Mouse (Mus musculus) neural tube, embryonic 10.5 days (tissue): ENCODE measurements around the gene Gipc1.

Experiments used
- DNase-seq: peaks from one replicate; pipeline ENCODE4 v3.0.0-alpha.2; 2017; ENCODE audit warnings: low spot score; ENCODE audit errors: extremely low spot score

Gene Gipc1

DNA sequence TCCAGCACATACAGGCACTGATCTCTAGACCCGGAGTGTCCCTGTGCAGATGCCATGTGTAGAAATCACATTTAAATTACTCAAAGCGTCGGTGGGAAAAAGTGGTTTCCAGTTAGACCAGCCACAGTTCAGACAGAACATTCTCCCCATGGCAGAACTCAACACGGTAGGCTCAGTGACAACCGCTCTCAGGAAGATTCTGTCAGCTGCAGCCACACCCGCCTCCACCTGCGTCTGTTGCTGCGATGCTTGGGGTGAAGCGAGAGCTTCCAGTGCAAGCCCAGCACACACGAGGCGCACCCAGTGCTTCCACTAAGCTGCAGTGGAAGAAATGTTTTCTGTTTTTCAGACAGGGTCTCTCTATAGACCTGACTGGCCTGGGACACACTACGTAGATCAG is 27.4 kb downstream of the Gipc1 start:
- DNase-seq: no peak

DNA sequence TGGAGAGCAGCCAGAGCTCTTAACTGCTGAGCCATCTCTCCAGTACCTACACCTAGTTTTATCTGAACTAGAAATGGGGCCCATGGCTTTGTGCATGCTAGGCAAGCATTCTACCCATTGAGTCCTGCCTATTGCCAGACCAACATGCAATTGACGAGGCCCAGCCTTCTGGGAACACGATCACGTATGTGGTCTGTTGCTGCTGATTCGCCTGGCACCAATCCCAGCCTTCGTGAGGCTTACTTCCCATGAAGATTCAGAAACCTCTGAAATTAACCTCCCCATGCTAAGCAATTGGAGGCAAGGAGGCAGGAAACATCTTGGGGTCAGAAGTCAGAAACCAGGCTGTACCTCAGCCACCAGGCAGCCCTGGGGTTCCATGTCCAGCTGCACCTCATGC is 28.1 kb downstream of the Gipc1 start:
- no peak for DNase-seq

DNA sequence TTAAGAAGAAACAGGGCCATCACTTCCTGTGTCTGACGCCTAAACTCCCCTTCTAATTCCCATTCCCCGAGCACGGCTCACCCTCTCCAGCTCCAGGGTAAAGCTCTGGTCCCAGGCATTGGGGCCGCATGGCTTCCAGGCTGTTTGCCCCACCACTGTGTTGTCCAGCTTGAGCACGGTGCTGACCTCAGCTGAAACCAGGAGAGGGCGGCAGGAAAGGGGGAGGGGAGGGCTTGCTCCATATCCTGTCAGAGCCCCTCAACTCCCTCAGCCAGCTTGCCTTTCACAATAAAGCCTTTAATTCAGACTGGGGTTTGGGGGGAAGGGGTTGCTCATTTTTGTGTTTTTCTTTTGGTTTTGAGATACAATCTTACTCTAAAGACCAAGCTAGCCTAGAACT is 28.6 kb downstream of the Gipc1 start:
- DNase-seq: peak; percentile 24

DNA sequence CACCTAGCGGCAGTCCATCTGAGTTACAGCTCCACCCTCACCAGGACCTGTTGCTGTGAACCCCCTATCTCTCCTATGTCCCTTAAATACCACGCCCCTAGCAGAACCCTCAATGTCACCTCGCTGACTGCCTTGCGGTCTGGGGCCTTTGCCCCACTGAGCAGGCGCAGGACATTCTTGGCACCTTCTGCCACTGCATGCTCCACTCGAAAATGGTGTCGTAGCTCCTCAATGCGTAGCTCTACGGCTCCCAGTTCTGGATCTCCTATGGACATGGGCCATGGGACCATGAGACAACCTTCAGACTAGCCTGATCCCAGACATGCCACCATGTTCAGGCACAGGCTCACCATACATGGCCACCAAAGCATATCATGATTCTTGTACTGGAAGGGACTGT is 32.0 kb downstream of the Gipc1 start:
- no peak for DNase-seq

DNA sequence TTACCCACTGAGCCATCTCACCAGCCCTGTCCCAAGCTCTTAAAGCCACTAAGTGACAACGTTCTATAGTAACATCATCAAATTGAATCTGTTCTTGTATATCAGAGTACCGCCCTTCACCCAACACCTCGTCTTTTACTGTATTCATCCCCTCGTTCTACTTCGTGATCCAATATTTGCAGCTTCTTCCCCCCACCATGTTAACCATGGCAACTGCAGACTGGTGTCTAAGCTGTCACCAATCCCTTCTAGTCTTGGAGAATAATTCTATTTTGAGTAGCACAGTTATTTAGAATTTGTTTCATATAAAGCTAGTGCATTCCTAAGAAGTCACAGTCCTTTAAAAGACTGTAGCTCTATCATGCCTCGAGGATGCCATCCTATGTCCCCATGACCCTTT is 36.8 kb downstream of the Gipc1 start:
- no peak for DNase-seq

DNA sequence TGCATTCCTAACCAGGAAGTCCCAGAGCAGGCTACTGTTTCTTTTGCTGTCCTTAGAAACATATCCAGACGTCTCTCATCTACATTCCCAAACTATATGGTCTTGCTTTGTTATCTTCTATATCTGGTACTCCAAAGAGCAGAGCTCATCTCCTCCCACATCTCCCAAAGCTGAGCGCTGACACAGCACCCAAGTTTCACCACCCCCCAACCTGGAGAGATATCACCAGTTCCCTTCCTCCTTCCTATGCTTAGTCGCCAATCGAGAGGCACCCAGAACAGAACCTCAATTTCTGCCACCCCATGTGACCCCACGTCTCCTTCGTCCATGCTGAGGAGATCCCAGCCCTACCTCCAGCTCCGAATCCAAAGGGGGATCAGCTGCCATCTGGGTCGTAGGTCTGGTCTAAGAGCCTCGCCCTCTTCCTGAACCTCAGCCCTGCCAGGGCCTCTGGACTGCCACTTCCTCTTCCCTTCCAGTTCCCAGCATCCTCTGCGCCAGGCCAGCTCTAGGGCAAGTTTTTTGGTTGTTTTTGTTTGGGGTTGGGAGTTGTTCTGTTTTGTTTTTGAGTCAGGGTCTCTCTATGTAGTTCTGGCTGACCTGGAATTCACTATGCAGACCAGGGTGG is 41.2 kb downstream of the Gipc1 start:
- no peak for DNase-seq

DNA sequence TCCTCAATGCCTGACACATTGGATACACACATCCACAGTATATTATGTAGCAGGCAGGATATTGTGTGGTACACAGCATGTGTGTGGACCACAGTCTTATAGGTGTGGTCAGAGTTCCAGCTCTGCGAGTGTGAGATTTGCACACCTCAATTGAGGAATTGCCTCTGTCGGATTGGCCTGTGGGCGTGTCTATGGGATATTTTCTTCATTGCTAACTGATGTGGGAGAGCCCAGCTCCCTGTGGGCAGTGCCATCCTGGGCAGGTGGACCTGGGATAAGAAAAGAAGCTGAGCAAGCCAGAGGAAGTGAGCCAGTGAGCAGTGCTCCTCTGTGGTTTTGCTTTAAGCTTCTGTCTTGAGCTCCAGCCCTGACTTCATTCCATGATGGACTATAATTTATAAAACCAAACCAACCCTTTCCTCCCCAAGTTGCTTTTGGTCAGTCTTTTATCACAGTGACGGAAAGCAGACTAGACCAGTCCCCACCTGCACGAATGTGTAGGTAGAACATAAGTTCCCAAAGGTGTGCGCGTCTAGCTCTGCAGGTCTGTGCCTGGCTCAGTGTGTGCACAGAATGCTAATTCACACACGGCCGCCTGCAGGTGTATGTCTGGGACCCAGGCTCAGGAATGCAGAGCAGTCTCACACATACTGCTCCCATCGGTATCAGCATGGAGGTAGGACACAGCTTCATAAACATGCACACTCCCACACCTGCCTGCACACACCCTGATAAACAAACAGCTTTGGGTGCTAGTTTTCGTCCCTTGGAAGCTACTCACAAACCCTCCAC is 42.1 kb downstream of the Gipc1 start:
- no peak for DNase-seq

DNA sequence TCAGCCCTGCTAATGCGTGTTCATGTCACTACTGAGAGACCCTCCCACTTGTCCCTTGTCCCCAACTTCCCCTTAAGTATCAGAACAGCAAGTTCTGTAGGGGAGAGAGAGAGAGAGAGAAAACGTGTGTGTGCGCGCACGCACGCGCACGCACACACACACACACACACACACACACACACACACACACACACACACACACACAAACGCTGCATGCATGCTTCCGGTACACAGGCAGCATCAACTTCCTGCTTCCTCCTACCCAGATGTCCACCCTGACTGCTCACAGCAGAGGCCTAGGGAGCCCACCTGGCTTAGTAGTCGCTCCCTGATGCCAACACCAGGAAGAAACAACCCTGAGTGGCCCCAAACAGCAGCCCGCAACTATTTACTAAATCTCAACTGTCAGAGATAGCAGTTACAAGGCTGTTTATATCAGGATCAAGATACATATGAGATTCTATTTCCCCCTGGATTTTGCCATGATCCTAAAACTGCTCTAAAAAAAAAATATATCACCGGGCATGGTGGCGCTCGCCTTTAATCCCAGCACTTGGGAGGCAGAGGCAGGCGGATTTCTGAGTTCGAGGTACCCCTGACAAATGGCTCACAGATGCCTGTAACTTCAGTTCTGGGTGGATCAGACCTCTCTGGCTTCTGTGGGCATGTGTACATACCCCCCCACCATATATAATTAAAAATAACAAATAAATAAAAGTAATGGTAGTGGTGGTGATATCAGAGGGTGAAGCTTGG is 43.1 kb downstream of the Gipc1 start:
- DNase-seq: no peak

DNA sequence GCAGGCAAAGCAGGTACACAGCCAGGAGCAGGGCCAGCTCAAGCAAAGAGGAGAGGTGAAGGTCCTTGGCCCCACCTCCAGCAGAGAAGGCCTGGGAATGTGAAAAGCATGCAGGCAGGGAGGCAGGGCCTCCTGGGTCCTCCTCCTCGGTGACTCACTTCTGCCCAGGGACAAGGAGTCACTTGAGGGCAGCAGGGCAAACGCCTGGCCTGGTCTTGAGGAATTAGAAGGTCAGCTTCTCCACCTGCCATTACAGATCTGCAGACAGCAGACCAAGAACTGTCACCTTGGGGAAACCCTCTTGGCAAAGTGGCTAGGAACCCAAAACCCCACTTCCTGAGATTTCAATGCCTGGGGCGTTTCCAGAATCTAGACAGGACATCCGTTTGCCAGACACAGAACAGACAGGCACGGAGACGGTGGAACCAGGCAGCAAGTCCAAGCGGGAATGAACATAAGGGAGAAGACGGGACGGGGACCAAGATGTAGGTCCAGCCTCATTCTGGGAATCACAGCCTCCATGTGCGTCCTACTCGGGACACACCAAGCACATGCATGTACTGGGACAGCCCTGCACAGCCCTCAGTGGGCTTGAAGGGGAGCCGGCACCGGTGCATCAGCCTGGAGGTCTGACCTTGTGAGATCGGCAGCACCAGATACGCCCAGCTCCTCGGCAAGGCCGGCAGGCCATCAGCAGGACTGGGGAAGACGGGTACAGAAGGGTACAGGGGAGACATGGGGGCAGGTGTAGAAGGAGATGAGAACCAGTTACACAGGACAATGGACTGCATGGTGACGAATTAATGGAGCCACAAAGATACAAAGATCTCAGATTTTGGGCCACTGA is 45.1 kb downstream of the Gipc1 start:
- DNase-seq: peak; percentile 24

DNA sequence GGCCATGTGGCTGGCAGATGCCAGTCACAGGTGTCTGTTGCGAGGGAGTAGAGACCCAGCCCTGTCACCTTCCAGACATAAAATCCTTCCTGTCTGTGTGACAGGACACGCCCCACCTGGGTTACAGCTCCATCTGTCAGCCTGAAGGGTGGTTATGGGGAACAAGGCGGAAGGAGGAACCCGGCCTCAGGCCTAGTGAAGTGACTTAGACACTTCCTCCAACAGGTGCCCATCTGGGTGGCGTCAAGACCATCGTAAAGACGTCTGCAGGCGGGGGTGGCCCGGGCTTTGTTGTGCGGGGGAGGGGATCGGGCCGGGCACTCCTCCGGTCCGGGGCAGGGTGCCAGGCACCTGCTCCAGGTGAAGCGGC is 45.8 kb downstream of the Gipc1 start:
- DNase-seq: peak; percentile 46

DNA sequence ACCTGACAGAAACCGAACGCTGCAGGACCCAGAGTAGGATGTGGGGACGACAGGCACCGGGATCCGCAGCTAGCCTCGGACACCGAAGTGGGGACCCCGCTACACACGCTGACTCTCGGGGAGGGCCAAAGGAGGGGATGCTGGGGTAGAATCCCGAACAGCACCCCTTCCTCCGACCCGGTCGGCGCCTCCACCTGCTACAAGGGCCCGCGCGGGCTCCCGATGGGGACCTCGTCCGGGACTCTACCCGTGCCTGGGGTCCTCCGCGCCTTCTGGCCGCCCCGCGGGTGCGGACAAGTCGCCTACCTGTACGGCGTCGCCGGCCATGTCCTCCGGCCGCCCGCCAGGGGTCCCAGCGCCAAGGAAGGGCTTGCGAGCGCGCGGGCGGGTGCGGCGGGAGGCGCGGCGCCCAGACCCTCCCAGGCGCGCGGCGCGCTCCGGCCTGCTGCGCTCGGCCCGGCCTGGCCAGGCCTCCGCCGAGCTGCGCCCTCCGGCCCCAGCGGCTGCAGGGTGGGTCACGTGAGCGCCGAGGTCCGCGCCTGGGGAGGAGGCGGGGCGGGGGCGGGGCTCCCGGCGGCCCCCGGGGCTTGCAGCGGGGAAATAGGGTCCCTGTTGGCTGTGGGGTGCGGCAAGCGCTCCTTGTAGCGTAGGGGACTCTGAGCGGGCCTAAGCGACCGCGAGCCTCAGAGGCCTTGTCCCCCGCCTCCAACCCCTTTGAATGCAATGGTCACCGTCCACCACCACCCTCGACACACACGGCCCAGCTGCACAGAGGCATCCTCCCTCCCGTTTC is 46.4 kb downstream of the Gipc1 start, which contains the start of gene Pkn1:
Pkn1 (minus strand) TSS at position 519 of the 793 bp plus-strand sequence.
- peak; percentile 88 for DNase-seq

DNA sequence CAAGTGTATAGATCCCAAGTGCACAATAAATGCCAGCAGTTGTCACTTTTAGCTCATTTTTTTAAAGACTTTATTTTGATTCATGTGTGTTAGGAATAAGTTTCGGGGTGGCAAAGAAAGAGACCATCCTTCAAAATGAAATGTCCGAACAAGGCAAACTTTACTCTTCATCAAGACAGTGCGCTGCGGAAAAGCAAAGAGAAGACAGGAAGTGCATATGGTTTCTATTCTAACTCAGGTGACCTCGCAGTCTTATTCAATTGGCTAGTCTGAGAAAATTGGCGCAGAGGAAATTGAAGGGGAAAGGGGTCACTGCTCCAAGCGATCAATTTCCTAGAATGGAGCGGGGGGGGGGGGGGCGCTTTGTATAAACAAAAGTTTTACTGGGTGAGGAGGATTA is 47.1 kb downstream of the Gipc1 start:
- DNase-seq: no peak

DNA sequence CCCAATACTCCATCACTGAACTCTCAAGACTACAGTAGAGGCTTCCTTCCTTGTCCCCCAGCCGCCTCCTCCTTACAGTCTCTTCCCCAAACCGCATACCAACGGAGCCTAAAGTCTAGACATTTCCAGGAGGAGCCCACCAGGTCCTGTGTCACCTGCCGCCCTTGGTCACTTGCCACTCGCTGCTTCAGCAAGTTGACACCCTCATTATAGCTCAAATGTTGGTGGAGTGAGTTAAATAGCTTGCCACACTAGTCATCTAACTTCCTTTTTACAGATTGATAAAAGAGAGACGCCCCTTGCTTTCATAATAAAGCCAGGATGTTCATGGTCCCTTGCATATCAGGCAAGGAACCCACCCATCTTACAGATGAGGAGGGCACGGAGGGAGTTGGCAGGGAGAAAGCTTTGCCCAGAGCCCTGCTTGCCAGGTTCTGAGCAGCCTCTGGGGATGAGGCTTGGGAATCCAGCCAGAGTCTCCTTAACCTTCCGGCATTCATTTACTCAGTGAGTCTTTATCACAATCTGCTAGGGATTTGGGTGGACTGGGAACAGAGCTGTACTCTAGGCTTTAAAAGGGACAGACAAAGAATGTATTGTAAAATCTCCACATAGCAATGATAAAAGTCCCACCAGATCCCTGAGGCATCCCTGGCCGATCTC is 48.1 kb downstream of the Gipc1 start:
- no peak for DNase-seq

DNA sequence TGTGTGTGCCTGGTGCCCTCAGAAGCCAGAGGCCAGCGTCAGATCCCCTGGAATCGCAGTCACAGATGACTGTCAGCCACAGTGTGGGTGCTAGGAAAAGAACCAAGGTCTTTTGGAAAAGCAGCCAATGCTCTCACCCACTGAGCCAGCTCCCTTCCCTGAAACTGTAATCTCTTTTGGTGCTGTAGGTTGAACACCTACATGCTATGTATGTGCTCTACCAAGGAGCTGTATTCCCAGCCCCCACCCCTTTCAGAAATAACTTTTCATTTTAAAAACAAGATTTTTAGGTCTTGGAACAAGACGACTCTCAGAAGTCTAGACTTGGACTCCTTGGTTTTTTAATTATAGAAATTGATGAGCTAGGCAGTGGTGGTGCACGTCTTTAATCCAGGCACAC is 50.9 kb downstream of the Gipc1 start:
- no peak for DNase-seq

DNA sequence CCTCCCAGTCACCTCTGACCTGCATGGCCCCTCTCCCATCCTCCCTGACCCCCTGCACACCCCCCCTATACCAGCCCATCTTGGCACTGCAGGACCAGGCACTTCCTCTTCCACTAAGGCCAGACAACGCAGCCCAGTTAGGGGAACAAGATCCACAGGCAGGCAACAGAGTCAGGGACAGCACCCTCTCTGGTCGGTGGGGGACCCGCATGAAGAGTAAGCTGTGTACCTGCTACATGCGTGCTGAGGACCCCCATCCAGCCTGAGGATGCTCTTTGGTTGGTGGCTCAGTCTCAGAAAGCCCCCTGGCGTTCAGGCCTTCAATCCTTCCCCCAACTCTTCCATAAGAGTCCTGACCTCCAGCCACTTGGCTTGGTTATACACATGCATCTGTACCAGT is 53.9 kb downstream of the Gipc1 start:
- no peak for DNase-seq

DNA sequence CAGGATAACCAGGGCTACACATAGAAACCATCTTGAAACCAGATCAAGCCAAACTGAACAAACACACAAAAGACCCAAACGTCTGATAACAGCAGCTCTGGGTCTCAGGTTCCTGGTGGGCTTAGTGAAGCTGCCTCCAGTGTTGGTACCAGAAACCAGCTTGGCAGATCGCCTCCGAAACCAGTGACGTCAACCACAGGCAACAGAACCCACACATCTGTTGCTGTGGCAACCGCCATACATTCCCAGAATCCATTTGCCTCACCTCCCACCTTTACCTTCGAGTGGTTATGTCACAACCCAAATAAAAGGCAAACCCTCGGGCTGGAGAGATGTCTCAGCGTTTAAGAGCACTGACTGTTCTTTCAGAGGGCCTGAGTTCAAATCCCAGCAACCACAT is 55.1 kb downstream of the Gipc1 start:
- no peak for DNase-seq
